ENCODE assay signal across 8 mouse cellular contexts in the genomic region with DNA sequence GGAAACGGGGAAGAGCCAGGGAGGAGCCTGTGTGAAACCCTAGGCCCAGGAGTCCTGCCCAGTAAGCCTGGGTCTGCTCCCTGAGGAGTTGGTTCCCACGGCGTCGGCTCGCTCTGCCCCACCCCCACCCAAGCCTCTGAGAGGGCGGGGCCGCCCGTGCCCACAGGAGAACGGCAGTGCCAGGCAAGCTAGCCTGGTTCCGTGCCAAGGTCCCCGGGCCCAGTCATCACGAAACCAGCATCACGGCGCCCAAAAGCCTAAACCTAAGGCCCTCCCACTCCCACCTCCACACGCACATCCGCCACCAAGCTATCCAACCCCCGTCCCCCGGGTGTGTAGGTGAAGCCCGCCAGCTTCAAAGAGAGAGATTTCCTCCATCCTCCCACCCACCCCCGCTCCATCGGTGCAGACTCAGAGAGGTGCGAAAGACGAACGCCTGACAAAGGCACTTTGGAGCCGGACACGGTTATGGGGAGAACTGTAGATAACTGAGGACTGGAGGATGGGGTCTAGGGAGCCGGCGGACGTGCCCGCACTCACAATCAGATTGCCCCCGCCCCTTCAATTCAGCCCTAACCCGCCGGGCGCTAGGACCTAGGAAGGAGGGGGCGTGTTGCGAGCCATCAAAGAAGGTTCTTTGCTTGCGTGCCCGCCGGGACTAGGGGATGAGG. TPM values are rescaled to one million over a fixed set of nuclear protein-coding genes. Genes with fewer than 3 reads are reported as not detected.
DNase-seq lines count a peak whose midpoint lies in the region; ATAC-seq lines count a peak whose summit lies in the region.

No protein-coding gene starts in this region.

- peak overlapping the region; percentile 83 for H3K27ac ChIP-seq in heart, embryonic 12.5 days (ENCODE audit: poor library complexity, severe bottlenecking)
- peak overlapping the region; percentile 77 for H3K27ac ChIP-seq in kidney, embryonic 16.5 days (ENCODE audit: low read length)

- peaks cover 10% of the 10 kb centered on the region; the same call in 1 of the 2 replicates for H3K36me3 ChIP-seq in heart, embryonic 12.5 days
- H3K36me3 ChIP-seq in kidney, embryonic 16.5 days (ENCODE audit: insufficient read depth, low read length): 0 out of 2 replicates have a peak, but pooled peaks cover 3% of the 10 kb centered on the region

- peak overlapping the region; percentile 62 for H3K4me3 ChIP-seq in heart, embryonic 12.5 days
- H3K4me3 ChIP-seq in kidney, embryonic 16.5 days (ENCODE audit: low read length): peak overlapping the region; percentile 80

- peak; percentile 95 for DNase-seq in CD4-positive helper T cell, adult 2 months (ENCODE audit: low read depth, low spot score)
- peak; percentile 94 for DNase-seq in brain, adult 2 months (ENCODE audit: low read depth, low spot score)
- DNase-seq in liver: peak; percentile 82
- DNase-seq in spleen, postnatal 4 days (ENCODE audit: low spot score in 2 of 2): peak; percentile 75 to 83

- no peaks in the 10 kb centered on the region for H3K9me3 ChIP-seq in heart, embryonic 12.5 days (replicated peaks)
- H3K9me3 ChIP-seq in kidney, embryonic 16.5 days (ENCODE audit: low read length): no peaks in the 10 kb centered on the region

- H3K27me3 ChIP-seq in heart, embryonic 12.5 days (replicated peaks): no peaks in the 10 kb centered on the region
- no peaks in the 10 kb centered on the region for H3K27me3 ChIP-seq in kidney, embryonic 16.5 days (ENCODE audit: insufficient read depth, low read length)

- ATAC-seq in erythroblast, adult 5-6 weeks (replicated peaks; ENCODE audit: low FRiP score, poor library complexity, severe bottlenecking): peak; percentile 63
- ATAC-seq in heart, embryonic 12.5 days (ENCODE audit: insufficient number of reproducible peaks, low FRiP score): peak; percentile 77
- ATAC-seq in kidney, embryonic 16.5 days (ENCODE audit: low FRiP score, low TSS enrichment): peak; percentile 61
- ATAC-seq in monocyte, adult 5-6 weeks (replicated peaks; ENCODE audit: insufficient number of reproducible peaks, low FRiP score, low TSS enrichment, poor library complexity, severe bottlenecking): 0 out of 2 replicates have a peak, but pooled peaks have one; percentile 16

- under 1% methylated on average over 39 of the region's 39 CpGs for WGBS in heart, embryonic 12.5 days
- under 1% methylated on average over 39 of the region's 39 CpGs for WGBS in kidney, embryonic 16.5 days

- H3K4me1 ChIP-seq in heart, embryonic 12.5 days (replicated peaks): peaks cover 31% of the 10 kb centered on the region
- peaks cover 54% of the 10 kb centered on the region for H3K4me1 ChIP-seq in kidney, embryonic 16.5 days (ENCODE audit: insufficient read depth, low read length)

- peak overlapping the region; percentile 91 for H3K4me2 ChIP-seq in heart, embryonic 12.5 days
- peak overlapping the region; percentile 95 for H3K4me2 ChIP-seq in kidney, embryonic 16.5 days (replicated peaks; ENCODE audit: low read depth, low read length)

- peak overlapping the region; percentile 78 for H3K9ac ChIP-seq in heart, embryonic 12.5 days
- peak overlapping the region; percentile 75 for H3K9ac ChIP-seq in kidney, embryonic 16.5 days (replicated peaks; ENCODE audit: low read length)

RNA-seq across cellular contexts. Expression of gene Mpp2, which starts 1.1 kb away (rescaled TPM):
- 7.7 and 12.7 TPM in 2 replicates for total RNA-seq in erythroblast, adult 5-6 weeks (2015; ENCODE audit: low replicate concordance)
- total RNA-seq in erythroblast, adult 5-6 weeks (2017; ENCODE audit: low replicate concordance): 14.2 and 20.6 TPM in 2 replicates
- 15.4 and 17.8 TPM in 2 replicates for polyA plus RNA-seq in heart, embryonic 12.5 days (2016; fragmentation: Nextera tagmentation; extraction: Ambion mirVana)
- polyA plus RNA-seq in kidney, embryonic 16.5 days (2015; fragmentation: Nextera tagmentation; extraction: Ambion mirVana): 14.4 and 16.4 TPM in 2 replicates
- not detected in 3 replicates for total RNA-seq in monocyte, adult 5-6 weeks (2017)

RNA-seq across cellular contexts. Expression of gene Ppy, which starts 13.9 kb away (rescaled TPM):
- total RNA-seq in erythroblast, adult 5-6 weeks (2015; ENCODE audit: low replicate concordance): not detected in 2 replicates
- not detected in 2 replicates for total RNA-seq in erythroblast, adult 5-6 weeks (2017; ENCODE audit: low replicate concordance)
- polyA plus RNA-seq in heart, embryonic 12.5 days (2016; fragmentation: Nextera tagmentation; extraction: Ambion mirVana): not detected in 2 replicates
- not detected in 2 replicates for polyA plus RNA-seq in kidney, embryonic 16.5 days (2015; fragmentation: Nextera tagmentation; extraction: Ambion mirVana)
- total RNA-seq in monocyte, adult 5-6 weeks (2017): not detected in 3 replicates

RNA-seq across cellular contexts. Expression of gene Pyy, which starts 20.4 kb away (rescaled TPM):
- not detected in 2 replicates for total RNA-seq in erythroblast, adult 5-6 weeks (2015; ENCODE audit: low replicate concordance)
- total RNA-seq in erythroblast, adult 5-6 weeks (2017; ENCODE audit: low replicate concordance): not detected in 2 replicates
- polyA plus RNA-seq in heart, embryonic 12.5 days (2016; fragmentation: Nextera tagmentation; extraction: Ambion mirVana): not detected in 2 replicates
- not detected in 2 replicates for polyA plus RNA-seq in kidney, embryonic 16.5 days (2015; fragmentation: Nextera tagmentation; extraction: Ambion mirVana)
- total RNA-seq in monocyte, adult 5-6 weeks (2017): not detected in 3 replicates

RNA-seq across cellular contexts. Expression of gene Cd300lg, which starts 45.9 kb away (rescaled TPM):
- total RNA-seq in erythroblast, adult 5-6 weeks (2015; ENCODE audit: low replicate concordance): 2.1 and 7.1 TPM in 2 replicates
- 0.42 and 0.77 TPM in 2 replicates for total RNA-seq in erythroblast, adult 5-6 weeks (2017; ENCODE audit: low replicate concordance)
- 1.6 and 1.9 TPM in 2 replicates for polyA plus RNA-seq in heart, embryonic 12.5 days (2016; fragmentation: Nextera tagmentation; extraction: Ambion mirVana)
- 1.3 and 1.8 TPM in 2 replicates for polyA plus RNA-seq in kidney, embryonic 16.5 days (2015; fragmentation: Nextera tagmentation; extraction: Ambion mirVana)
- total RNA-seq in monocyte, adult 5-6 weeks (2017): 2.0 to 8.0 TPM (median 3.3 TPM) in 3 replicates

RNA-seq across cellular contexts. Expression of gene Nags, which starts 58.1 kb away (rescaled TPM):
- not detected in 2 replicates for total RNA-seq in erythroblast, adult 5-6 weeks (2015; ENCODE audit: low replicate concordance)
- 0.43 and 1.5 TPM in 2 replicates for total RNA-seq in erythroblast, adult 5-6 weeks (2017; ENCODE audit: low replicate concordance)
- 0.11 TPM in 1 of 2 replicates, not detected in the other for polyA plus RNA-seq in heart, embryonic 12.5 days (2016; fragmentation: Nextera tagmentation; extraction: Ambion mirVana)
- polyA plus RNA-seq in kidney, embryonic 16.5 days (2015; fragmentation: Nextera tagmentation; extraction: Ambion mirVana): 0.10 and 0.17 TPM in 2 replicates
- total RNA-seq in monocyte, adult 5-6 weeks (2017): not detected in 3 replicates

Comparison
In these comparisons a context has a peak if more than half of its experiments do, and no peak if none do; other contexts are left out.
1. Peak in every context shown above with its lines: DNase-seq, ATAC-seq, H3K4me3 ChIP-seq and H3K27ac ChIP-seq.
2. ATAC-seq: peak in every context shown above with its lines; median percentile 77 in heart, embryonic 12.5 days; 63 in erythroblast, adult 5-6 weeks; 61 in kidney, embryonic 16.5 days; 16 in monocyte, adult 5-6 weeks.